Mouse (Mus musculus) adrenal gland, postnatal 14 days (tissue): Measurements from ENCODE around the gene Trex2. TPM values are rescaled to one million over a fixed set of nuclear protein-coding genes. Genes with fewer than 3 reads are reported as not detected.
"Not testable (repeated sequence)": the region's sequence is repeated elsewhere in the genome, so short reads cannot be mapped to it uniquely, and the experiment has no call there.

Experiments
- DNase-seq: peaks from one replicate; pipeline ENCODE4 v3.0.0; 2021; ENCODE audit warnings: mixed read lengths
- total RNA-seq: library from RNA; stranded (reverse); gene quantifications from 2 replicates; pipeline ENCODE4 v1.2.3, GENCODE M21; 2021

The Trex2 gene
- total RNA-seq, 1 experiment from 2014 or later = not detected

GRCm38 (mm10) chrX:73430036-73430435, 5.1 kb downstream of the Trex2 start:
- no peak for DNase-seq

- DNase-seq = no peak
Measured at GRCm38 (mm10) chrX:73412767-73413166, 22.4 kb downstream of the Trex2 start.

GRCm38 (mm10) chrX:73410880-73411517, 24.1 kb downstream of the Trex2 start, which contains the start of gene Zfp92:
TSS of gene Zfp92 (plus strand) at chrX:73411096.
- no peak for DNase-seq

- DNase-seq = no peak
Measured at GRCm38 (mm10) chrX:73401616-73402015, 33.5 kb downstream of the Trex2 start.

- DNase-seq = no peak
Measured at GRCm38 (mm10) chrX:73400951-73401350, 34.2 kb downstream of the Trex2 start.

- DNase-seq = not testable (repeated sequence)
Measured at GRCm38 (mm10) chrX:73398636-73399035, 36.5 kb downstream of the Trex2 start, which contains the start of gene Gm18336. TSS of gene Gm18336 (minus strand) at chrX:73398736.

- DNase-seq = peak; percentile 60
Measured at GRCm38 (mm10) chrX:73396446-73396845, 38.7 kb downstream of the Trex2 start.

- DNase-seq = no peak
Measured at GRCm38 (mm10) chrX:73391481-73391880, 43.7 kb downstream of the Trex2 start.

GRCm38 (mm10) chrX:73384924-73385323, 50.2 kb downstream of the Trex2 start:
- DNase-seq = no peak

GRCm38 (mm10) chrX:73384419-73384818, 50.7 kb downstream of the Trex2 start:
- no peak for DNase-seq

Other genes starting within 250 kb of the Trex2 start
- 8.9 and 10.4 TPM in 2 replicates for gene Xlr3b, start 243.1 kb downstream of the Trex2 start, total RNA-seq
- 1.7 and 3.7 TPM in 2 replicates for gene Xlr4b, start 221.0 kb downstream of the Trex2 start, total RNA-seq
- gene F8a, start 207.1 kb downstream of the Trex2 start, total RNA-seq = 7.6 and 8.4 TPM in 2 replicates
- 0.85 and 1.2 TPM in 2 replicates for gene Xlr4c, start 192.2 kb downstream of the Trex2 start, total RNA-seq
- not detected in 2 replicates for gene Xlr3c, start 170.0 kb downstream of the Trex2 start, total RNA-seq
- gene Xlr5a, start 142.4 kb downstream of the Trex2 start, total RNA-seq = 0.26 TPM in 1 of 2 replicates, not detected in the other
- gene Xlr5c, start 142.4 kb downstream of the Trex2 start, total RNA-seq = 0.74 and 1.3 TPM in 2 replicates
- gene Gm45015, start 98.5 kb downstream of the Trex2 start, total RNA-seq = not detected in 2 replicates
- gene Zfp275, start 92.7 kb downstream of the Trex2 start, total RNA-seq = 19.3 and 22.9 TPM in 2 replicates
- not detected in 2 replicates for gene Gm18336, start 36.6 kb downstream of the Trex2 start, total RNA-seq
- gene Zfp92, start 24.2 kb downstream of the Trex2 start, total RNA-seq = 0.26 and 0.30 TPM in 2 replicates
- gene Haus7, start 23.7 kb upstream of the Trex2 start, total RNA-seq = 22.8 and 25.2 TPM in 2 replicates
- gene Bgn, start 48.3 kb upstream of the Trex2 start, total RNA-seq = 183 and 214 TPM in 2 replicates
- 16.3 and 20.9 TPM in 2 replicates for gene Atp2b3, start 67.7 kb upstream of the Trex2 start, total RNA-seq
- 0.30 and 0.74 TPM in 2 replicates for gene Dusp9, start 204.1 kb upstream of the Trex2 start, total RNA-seq
- gene Pnck, start 224.8 kb upstream of the Trex2 start, total RNA-seq = 6.1 and 8.4 TPM in 2 replicates
- 38.8 and 42.2 TPM in 2 replicates for gene Slc6a8, start 237.8 kb upstream of the Trex2 start, total RNA-seq